Mouse (Mus musculus) urinary bladder, adult 18-20 months (tissue): Measurements from ENCODE around the gene Gm26897.

Experiments
- DNase-seq, 2 experiments: peaks; one replicate each; pipeline ENCODE4 v3.0.0; 2022; ENCODE audit warnings: low spot score in 2 of 2, mixed read lengths in 2 of 2

The Gm26897 gene

GRCm38 (mm10) chr5:111733851-111734250 lies at the start of gene Gm26897:
Gene Gm26897 (plus strand): TSS chr5:111733924.
- no peak for DNase-seq

- no peak for DNase-seq
Observed at GRCm38 (mm10) chr5:111687370-111687769, 46.4 kb upstream of the Gm26897 start.

- no peak for DNase-seq
Observed at GRCm38 (mm10) chr5:111688584-111688983, 45.1 kb upstream of the Gm26897 start.

GRCm38 (mm10) chr5:111697996-111698395 lies 35.7 kb upstream of the Gm26897 start:
- DNase-seq = no peak

GRCm38 (mm10) chr5:111699711-111700303 lies 33.9 kb upstream of the Gm26897 start:
- DNase-seq = no peak

- peak in 1 of 2 experiments; percentile 7 for DNase-seq
Observed at GRCm38 (mm10) chr5:111701634-111702329, 31.9 kb upstream of the Gm26897 start.

- no peak for DNase-seq
Observed at GRCm38 (mm10) chr5:111703586-111703985, 30.1 kb upstream of the Gm26897 start.

- DNase-seq = no peak
Observed at GRCm38 (mm10) chr5:111704326-111704725, 29.4 kb upstream of the Gm26897 start.

GRCm38 (mm10) chr5:111709195-111709901 lies 24.4 kb upstream of the Gm26897 start:
- DNase-seq = no peak

GRCm38 (mm10) chr5:111719018-111719417 lies 14.7 kb upstream of the Gm26897 start:
- no peak for DNase-seq

GRCm38 (mm10) chr5:111720726-111721125 lies 13.0 kb upstream of the Gm26897 start:
- no peak for DNase-seq

GRCm38 (mm10) chr5:111724713-111725112 lies 9.0 kb upstream of the Gm26897 start:
- no peak for DNase-seq

GRCm38 (mm10) chr5:111725195-111725920 lies 8.4 kb upstream of the Gm26897 start:
- no peak for DNase-seq

- no peak for DNase-seq
Observed at GRCm38 (mm10) chr5:111728411-111728810, 5.3 kb upstream of the Gm26897 start.

GRCm38 (mm10) chr5:111730560-111731167 lies 3.1 kb upstream of the Gm26897 start:
- DNase-seq = no peak

- DNase-seq = no peak
Observed at GRCm38 (mm10) chr5:111732194-111732593, 1.5 kb upstream of the Gm26897 start.

- DNase-seq = no peak
Observed at GRCm38 (mm10) chr5:111739480-111739879, 5.8 kb downstream of the Gm26897 start.

- DNase-seq = no peak
Observed at GRCm38 (mm10) chr5:111740384-111741275, 6.9 kb downstream of the Gm26897 start.

GRCm38 (mm10) chr5:111741352-111741751 lies 7.6 kb downstream of the Gm26897 start:
- no peak for DNase-seq

- no peak for DNase-seq
Observed at GRCm38 (mm10) chr5:111742290-111742898, 8.7 kb downstream of the Gm26897 start.
